Mouse (Mus musculus): ENCODE results near the gene Cx3cl1. TPM values are rescaled to one million over a fixed set of nuclear protein-coding genes. Genes with fewer than 3 reads are reported as not detected.

Cx3cl1 gene
- polyA plus RNA-seq, 1 experiment from 2014 or later, result 7.9 TPM

- ATAC-seq (ENCODE audit: low read depth) (no peak), DNase-seq (ENCODE audit: low spot score) (no peak)
- no peaks in the 10 kb centered on the region for H3K4me1 ChIP-seq (ENCODE audit: control insufficient read depth, insufficient read depth, low read length)
- H3K9ac ChIP-seq (ENCODE audit: low read depth, low read length), result no peak overlapping the region
- H3K27ac ChIP-seq (replicated peaks; ENCODE audit: low read depth, low read length), result no peak overlapping the region
- H3K9me3 ChIP-seq (ENCODE audit: control insufficient read depth, low read length), result no peaks in the 10 kb centered on the region
- no peaks in the 10 kb centered on the region for H3K27me3 ChIP-seq (replicated peaks; ENCODE audit: control insufficient read depth, insufficient read depth, low read length)
- WGBS, result 93% methylated on average over 5 of the region's 5 CpGs
- H3K36me3 ChIP-seq (ENCODE audit: control insufficient read depth, insufficient read depth, low read length), result peaks cover 78% of the 10 kb centered on the region
- H3K4me2 ChIP-seq (ENCODE audit: low read depth, low read length), result no peak overlapping the region
- no peak overlapping the region for H3K4me3 ChIP-seq (ENCODE audit: low read depth, low read length)
These were observed 54.4 kb downstream of the Cx3cl1 start for GRCm38 (mm10) chr8:94826210-94826609.

- H3K36me3 ChIP-seq (ENCODE audit: control insufficient read depth, insufficient read depth, low read length), result peaks cover 67% of the 10 kb centered on the region
- no peak overlapping the region for H3K4me2 ChIP-seq (ENCODE audit: low read depth, low read length)
These were observed 56.5 kb downstream of the Cx3cl1 start for GRCm38 (mm10) chr8:94828284-94828683.

More at GRCm38 (mm10) chr8:94828284-94828683, 56.5 kb downstream of the Cx3cl1 start:
- no peak for ATAC-seq (ENCODE audit: low read depth)
- Histone ChIP-seq H3K4me1 (ENCODE audit: control insufficient read depth, insufficient read depth, low read length) (no peaks in the 10 kb centered on the region), H3K9ac (ENCODE audit: low read depth, low read length) (no peak overlapping the region), H3K27me3 (replicated peaks; ENCODE audit: control insufficient read depth, insufficient read depth, low read length) (no peaks in the 10 kb centered on the region), H3K4me3 (ENCODE audit: low read depth, low read length) (no peak overlapping the region), H3K9me3 (ENCODE audit: control insufficient read depth, low read length) (no peaks in the 10 kb centered on the region), H3K27ac (replicated peaks; ENCODE audit: low read depth, low read length) (no peak overlapping the region)
- DNase-seq (ENCODE audit: low spot score), result no peak
- 89% methylated on average over 6 of the region's 6 CpGs for WGBS

Other genes with a start within 250 kb of the Cx3cl1 start
- 12.4 and 13.8 TPM in 2 replicates for gene Cpne2, start 239.0 kb upstream of the Cx3cl1 start, polyA plus RNA-seq (2014; fragmentation: Nextera tagmentation; extraction: Ambion mirVana)
- gene Rspry1, start 170.1 kb upstream of the Cx3cl1 start, polyA plus RNA-seq (2014; fragmentation: Nextera tagmentation; extraction: Ambion mirVana), result 33.6 and 36.0 TPM in 2 replicates
- gene Fam192a, start 170.0 kb upstream of the Cx3cl1 start, polyA plus RNA-seq (2014; fragmentation: Nextera tagmentation; extraction: Ambion mirVana), result 48.7 and 56.0 TPM in 2 replicates
- gene Arl2bp, start 105.4 kb upstream of the Cx3cl1 start, polyA plus RNA-seq (2014; fragmentation: Nextera tagmentation; extraction: Ambion mirVana), result 54.5 and 59.0 TPM in 2 replicates
- 4.6 and 8.1 TPM in 2 replicates for gene Pllp, start 75.7 kb upstream of the Cx3cl1 start, polyA plus RNA-seq (2014; fragmentation: Nextera tagmentation; extraction: Ambion mirVana)
- not detected in 2 replicates for gene Ccl22, start 26.4 kb upstream of the Cx3cl1 start, polyA plus RNA-seq (2014; fragmentation: Nextera tagmentation; extraction: Ambion mirVana)
- 0.60 and 0.63 TPM in 2 replicates for gene Ccl17, start 38.4 kb downstream of the Cx3cl1 start, polyA plus RNA-seq (2014; fragmentation: Nextera tagmentation; extraction: Ambion mirVana)
- 73.8 and 77.9 TPM in 2 replicates for gene Coq9, start 66.3 kb downstream of the Cx3cl1 start, polyA plus RNA-seq (2014; fragmentation: Nextera tagmentation; extraction: Ambion mirVana)
- gene Ciapin1, start 66.3 kb downstream of the Cx3cl1 start, polyA plus RNA-seq (2014; fragmentation: Nextera tagmentation; extraction: Ambion mirVana), result 72.2 and 79.5 TPM in 2 replicates
- gene Polr2c, start 85.4 kb downstream of the Cx3cl1 start, polyA plus RNA-seq (2014; fragmentation: Nextera tagmentation; extraction: Ambion mirVana), result 121 and 129 TPM in 2 replicates
- 30.6 and 31.6 TPM in 2 replicates for gene Dok4, start 104.3 kb downstream of the Cx3cl1 start, polyA plus RNA-seq (2014; fragmentation: Nextera tagmentation; extraction: Ambion mirVana)
- 38.5 and 49.5 TPM in 2 replicates for gene Ccdc102a, start 146.1 kb downstream of the Cx3cl1 start, polyA plus RNA-seq (2014; fragmentation: Nextera tagmentation; extraction: Ambion mirVana)
- 0.21 TPM in 2 replicates for gene Adgrg5, start 151.7 kb downstream of the Cx3cl1 start, polyA plus RNA-seq (2014; fragmentation: Nextera tagmentation; extraction: Ambion mirVana)
- 16.3 and 18.8 TPM in 2 replicates for gene Adgrg1, start 202.7 kb downstream of the Cx3cl1 start, polyA plus RNA-seq (2014; fragmentation: Nextera tagmentation; extraction: Ambion mirVana)
- 3.3 and 3.6 TPM in 2 replicates for gene Adgrg3, start 245.7 kb downstream of the Cx3cl1 start, polyA plus RNA-seq (2014; fragmentation: Nextera tagmentation; extraction: Ambion mirVana)